Mouse (Mus musculus) neutrophil, adult 5-6 weeks (primary cell): Measurements from ENCODE around the gene Sh3bp4. TPM values are rescaled to one million over a fixed set of nuclear protein-coding genes. Genes with fewer than 3 reads are reported as not detected.

Experiments
- ATAC-seq: fragments of 151-379, 151-347 bp; 2 replicates; pipeline ENCODE4 v1.8.0; 2017; ENCODE audit warnings: mild to moderate bottlenecking, moderate TSS enrichment; ENCODE audit not compliant: insufficient number of reproducible peaks, poor library complexity, low FRiP score, severe bottlenecking; ENCODE audit errors: extremely low read depth
- total RNA-seq: library from RNA; stranded (forward); fragments of 200-1000 nt; gene quantifications from 2 replicates; pipeline ENCODE4 v1.2.3, GENCODE M21; 2017

Gene Sh3bp4
- total RNA-seq, 1 experiment from 2014 or later = not detected

DNA sequence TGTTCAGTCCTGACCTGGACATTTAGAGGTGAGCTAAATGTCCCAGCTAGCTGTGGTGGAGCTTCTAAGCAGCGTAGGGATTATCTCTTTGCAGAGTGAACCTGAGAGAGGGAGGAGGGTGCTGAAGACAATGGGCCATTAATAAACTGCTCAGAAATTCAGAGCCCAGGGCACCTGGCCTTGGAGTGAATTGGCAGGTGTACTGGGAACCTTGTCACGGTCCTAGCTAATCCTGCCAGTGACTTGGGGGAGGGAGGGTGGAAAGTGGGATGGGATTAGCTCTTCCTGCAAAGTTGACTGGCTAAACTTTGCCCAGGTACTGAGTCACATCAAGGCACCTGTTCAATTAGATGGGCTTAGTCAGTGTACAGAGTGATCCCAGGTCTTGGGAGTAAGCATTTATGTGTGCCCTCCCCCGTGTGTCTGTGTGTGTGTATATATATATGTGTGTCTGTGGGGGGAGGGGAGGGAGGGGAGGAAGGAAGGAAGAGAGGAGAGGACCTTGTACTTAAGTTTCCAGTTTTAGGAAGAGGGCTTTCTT lies 18.6 kb downstream of the Sh3bp4 start:
- no peak for ATAC-seq

DNA sequence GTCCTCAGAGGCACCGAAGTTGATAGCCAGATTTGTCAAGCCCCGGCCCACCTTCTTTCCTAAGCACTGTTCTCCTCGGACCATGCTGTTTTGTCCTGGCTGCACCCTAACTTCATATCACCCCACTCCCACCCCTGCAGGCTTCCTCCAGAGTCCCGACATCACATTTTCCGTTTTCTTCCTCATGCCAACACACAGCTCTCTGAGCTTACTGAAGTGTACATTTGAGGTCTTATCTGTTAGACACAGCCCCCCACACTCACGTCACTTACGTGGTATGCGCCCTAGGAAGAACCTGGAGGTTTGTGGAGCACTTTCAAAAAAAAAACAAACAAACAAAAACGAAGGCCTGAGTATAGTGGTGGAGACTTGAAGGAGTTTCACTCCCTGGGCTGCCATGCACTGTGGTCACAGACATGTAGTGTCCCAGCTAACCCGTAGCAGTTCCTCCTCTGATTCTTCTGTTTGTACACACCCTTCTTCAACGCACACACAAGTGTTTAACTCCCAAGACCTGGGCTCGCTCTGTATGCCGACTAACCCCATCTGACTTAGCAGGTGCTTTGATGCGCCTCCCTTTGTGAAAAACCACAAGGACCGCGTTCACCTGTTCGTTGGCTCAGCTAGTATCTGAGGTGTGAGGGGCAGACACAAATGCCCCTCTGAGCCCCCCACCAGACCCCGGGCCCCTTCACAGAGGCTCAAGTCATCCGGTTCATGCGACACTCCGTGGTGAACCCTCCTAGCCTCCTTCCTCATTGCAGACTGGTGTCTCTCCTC lies 19.8 kb downstream of the Sh3bp4 start:
- no peak for ATAC-seq

DNA sequence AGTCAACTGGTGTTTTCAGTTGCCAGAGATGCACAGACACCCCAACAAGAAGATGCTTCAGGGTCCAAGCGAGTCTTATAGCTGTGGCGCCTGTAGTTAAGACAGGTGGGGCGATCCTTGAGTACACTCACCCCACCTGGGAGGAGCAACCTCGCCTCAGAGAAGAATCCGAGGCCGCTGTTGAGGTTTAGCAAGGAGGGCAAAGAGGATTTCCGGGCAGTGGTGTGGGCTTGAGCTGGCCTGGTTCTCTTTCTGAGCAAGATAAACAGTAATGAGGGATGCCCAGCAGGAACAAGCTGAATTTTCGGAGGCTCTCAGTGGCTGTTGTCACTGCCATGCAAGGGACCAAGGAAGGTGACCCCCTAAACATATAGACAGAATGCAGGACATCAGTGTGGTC lies 20.5 kb downstream of the Sh3bp4 start:
- ATAC-seq = no peak

DNA sequence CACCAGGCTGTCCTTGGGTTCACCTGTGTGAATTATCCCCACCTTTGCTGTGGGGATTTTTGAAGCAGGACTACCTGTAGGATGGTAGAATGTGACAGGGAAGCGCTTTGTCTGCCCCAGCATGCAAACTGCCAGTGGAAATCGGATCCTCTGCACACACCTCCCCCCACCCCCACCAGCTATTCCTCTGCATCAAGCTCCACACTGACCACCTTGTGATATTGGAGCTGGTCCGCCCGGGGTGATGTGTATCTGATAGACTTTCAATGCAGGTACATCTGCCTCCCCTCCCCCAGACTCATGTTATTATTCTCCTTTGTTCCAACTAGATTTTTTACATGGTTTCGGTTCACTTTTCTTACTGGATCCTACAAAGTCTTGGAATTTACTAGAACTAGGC lies 21.8 kb downstream of the Sh3bp4 start:
- no peak for ATAC-seq

DNA sequence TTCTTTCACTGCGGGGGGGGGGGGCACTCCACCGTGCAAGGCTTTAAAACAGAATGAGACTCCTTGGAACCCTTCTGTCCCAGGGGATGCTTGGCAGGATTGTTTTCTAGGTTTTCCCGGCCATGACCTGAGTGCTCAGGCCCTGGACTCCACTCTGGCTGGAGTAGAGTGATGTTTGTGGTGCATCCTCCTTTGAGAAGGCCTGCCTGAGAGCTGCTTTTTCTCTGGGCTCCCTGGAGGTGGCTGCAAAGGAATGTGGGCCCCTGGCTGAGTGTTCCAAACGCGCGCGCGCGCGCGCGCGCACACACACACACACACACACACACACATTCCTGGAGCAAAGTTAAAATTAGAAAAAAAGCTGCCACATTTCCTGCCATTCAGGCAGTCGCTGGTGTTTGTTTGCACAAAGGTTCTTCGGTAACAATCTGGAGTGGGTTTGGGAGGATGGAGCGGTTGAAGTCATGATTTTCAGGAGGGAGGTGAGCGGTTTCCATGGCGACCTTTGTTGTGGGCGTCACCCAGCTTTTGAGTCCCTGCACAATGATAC lies 22.3 kb downstream of the Sh3bp4 start:
- no peak for ATAC-seq

DNA sequence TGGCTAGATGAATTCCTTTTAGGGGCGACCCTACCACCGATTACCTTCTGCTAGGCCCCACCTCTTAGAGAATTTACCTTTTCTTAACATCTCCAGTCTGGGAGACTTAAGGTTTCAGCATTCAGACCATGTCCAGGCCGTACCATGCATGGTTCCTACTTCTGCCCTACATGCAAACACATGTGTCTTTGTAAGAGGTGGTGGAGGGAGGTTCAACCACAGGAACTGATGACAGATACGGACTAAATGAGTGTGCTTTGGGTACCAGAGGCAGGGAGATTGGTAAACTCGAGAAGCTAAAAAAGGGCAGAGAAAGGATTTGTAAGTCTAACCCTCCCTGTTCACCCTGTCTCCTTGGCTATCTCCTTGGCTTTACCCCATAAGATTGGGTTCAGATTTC lies 23.5 kb downstream of the Sh3bp4 start:
- ATAC-seq = no peak

DNA sequence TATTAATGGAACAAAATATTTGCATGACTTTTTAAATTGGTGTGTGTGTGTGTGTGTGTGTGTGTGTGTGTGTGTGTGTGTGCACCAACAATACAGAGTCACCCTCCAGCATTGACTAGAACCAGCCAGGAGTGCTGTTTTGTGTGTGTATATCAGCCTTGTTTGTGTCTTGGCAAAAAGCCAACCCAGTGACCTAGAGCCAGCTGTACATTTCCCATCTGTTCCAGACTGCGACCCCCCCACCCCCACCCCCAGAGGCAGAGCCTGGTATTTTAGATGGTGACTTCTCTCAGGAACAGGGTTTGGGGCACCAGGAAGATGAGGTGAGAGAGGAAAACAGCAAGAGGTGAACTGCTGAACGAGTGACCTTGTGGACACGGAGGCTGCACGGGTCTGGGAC lies 24.2 kb downstream of the Sh3bp4 start:
- no peak for ATAC-seq

DNA sequence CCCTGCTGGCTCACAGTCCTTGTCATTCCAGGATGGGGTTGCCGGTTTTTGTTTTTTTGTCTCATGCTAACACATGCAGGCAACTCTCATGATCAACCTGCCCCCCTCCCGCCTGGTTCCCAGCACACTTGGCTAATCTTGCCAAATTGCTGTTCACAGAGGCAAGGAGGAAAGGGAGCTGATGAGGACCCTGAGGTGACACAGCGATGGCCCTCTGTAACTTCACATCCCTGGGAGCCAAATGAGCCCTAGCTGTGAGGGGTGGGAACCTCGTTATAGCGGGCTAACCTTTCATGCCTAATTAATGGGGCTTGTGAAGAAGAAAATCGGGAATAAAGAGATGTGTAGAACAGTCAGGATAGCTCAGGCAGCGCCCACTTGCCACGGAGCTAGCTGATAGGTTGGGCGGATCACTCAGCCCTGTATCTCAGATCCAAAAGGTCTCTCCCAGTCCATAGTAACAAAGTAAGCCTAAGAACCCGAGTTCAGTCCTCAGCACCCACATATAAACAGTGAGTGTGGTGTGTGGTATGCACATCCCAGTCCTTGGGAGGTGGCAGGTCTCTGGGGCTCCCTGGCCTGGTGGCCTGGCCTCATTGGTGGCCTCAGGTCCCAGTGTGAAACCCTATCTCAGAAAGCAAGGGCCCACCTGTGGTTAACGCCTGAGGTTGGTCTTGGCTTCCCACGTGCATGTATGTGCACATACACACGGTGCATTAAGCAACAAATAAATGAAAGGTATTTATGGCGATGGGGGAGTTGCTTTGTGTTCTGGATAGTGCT lies 25.6 kb downstream of the Sh3bp4 start:
- ATAC-seq = no peak

DNA sequence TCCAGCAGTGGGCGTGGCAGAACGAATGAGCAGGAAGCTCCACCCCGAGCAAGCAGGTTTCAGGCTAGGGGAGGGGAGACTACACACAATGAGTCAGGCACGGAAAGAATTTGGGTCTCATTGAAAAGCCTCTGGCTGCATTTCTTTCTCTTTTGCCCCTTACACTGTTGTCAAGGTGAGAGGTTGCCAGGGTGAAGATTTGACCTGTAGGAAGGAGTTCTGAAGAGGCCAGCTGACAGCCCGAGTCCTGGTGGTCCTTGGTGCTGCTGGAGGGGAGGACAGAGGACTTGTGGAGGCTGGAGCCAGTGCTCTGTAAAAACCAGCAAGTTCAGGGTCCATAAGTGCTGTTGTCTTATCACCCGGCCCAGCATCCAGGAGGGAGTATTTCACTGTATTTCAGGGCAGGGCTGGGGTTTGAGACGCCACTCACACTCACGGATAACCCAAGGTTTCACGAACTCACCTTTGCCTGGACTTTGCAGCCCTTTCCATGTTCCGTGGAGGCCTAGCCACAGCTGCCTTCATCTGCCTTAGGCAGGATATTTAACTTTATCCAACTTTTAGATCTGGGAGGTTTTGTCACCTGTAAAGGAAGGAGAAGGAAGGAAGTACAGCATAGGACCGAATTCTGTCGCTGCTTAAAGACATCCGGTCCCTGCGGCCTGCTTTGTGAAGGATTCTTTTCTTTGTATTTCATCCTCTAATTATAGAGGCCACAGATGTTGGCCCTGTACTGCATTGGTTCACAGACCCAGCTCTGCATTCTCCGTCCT lies 32.2 kb downstream of the Sh3bp4 start:
- ATAC-seq = no peak

DNA sequence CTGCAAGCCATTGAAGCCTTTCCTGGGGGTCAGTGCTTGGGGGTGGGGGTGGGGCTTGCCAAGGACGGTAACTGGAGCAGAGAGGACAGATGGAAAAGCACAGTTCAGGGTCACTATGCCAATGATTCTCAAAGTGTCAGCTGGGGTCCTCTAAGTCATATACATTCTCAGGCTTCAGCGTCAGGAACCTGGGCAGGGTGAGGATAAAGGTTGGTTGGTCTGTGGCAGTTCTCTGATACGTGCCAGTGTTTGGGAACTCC lies 32.7 kb downstream of the Sh3bp4 start:
- ATAC-seq = no peak

DNA sequence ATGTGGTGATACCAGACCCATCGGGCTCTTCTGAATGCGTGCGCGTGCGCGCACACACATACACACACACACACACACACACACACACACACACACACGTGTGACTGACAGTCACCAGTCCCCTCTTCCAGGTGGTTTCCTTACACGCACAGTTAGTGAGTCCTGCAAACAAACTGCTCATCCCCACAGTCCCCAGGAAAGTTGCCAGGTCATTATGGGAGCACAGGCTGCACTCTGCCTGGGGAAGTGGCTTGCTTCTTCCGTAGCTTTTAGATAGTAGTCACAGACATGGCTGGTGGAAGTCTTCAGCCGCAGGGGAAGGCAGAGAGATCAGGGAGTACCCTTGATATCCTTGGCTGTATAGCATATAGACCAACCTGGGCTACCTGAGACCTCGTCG lies 33.3 kb downstream of the Sh3bp4 start:
- ATAC-seq = no peak

DNA sequence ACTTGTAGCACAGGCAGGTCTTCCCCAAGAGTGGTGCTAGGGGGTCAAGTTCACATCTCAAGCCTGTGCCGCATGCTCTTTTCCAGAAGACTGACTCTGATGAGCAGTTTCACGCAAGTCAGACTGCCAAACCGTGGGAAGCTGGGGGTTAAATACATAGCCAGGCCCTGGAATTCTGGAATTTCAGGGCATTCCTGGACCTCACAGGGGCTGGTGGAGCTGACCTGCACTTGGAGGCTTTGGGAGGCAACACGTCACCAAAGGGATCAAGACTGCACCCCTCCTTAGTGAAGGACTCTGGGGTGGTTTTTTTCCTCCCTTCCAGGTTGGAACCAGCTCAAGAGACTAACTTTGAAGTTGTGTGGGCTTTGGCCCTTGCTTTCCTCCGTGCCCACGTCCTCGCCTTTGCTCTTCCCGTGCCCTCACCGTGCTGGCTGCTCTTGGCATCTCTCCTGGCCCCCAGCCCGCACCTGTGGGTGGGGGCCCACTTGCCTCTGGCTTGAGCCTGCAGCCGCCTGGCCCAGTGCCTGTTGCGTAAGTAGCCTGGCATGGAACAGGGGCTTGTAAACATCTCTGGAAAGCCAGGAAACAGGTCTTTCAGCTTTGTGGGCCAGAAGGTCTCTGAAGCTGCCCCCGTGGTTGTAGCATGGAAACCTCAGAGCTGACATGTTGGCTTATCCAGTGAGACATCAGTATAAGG lies 34.0 kb downstream of the Sh3bp4 start:
- ATAC-seq = no peak

DNA sequence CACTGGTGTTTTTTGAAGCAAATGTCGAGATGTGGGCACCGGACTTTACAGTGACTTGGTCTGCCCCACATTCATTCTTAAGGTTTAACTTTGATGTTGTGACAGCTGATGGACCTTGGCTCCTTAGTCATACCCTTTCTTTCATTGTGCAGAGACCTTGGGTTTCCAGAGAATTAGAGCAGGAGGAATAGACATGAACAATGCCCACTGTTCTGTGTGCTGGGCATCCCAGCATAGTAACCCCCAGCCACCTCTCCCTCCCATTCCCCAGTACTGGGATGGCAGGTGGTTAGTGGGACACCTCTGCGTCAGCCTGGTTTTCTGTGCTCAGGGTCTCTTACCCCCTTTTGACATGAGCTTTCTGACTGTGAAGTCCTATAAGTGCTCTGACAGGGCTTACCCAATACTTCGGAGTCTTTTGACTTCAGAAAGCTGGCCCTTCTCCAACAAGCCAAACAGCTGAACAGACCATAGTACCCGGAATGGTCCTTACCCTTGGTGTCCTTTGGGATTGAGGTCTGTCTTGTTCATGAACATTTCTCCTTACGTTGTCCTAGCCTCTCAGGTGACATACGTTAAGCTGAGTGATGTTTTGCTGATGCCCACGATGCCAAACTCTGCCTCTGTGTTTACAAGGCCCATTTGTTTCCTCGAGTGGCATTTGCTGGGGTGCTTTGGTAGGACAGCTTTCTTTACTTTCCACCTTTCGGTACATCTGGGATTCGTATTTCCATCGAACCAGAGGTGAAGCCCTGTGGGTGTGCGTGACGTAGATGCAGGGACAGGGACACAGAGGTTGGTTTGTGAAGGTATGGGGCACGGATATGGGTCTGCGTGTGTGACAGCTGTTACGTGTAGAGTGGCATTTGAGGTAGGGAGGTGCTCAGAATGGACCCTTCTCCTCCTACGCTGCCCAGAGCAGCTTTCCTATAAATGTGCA lies 35.9 kb downstream of the Sh3bp4 start:
- no peak for ATAC-seq

DNA sequence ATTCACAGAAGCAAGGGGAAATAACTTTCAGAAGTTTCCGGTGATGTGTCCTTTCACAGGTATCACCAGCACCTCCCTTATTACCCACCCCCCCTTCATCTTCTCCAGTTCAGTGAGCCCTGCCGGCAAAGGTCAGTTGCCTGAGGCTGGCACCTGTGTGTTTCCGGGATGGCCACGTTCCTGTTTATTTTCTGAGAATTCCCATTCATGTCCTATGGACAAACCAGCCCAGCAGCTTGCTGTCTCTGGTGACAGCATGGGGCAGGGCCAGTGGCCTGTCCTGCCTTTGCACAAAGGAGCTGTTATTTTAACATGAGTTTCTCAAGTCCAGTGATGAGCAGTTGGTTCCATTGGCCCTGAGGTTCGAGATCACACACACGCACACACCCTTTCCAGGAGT lies 37.3 kb downstream of the Sh3bp4 start:
- no peak for ATAC-seq

DNA sequence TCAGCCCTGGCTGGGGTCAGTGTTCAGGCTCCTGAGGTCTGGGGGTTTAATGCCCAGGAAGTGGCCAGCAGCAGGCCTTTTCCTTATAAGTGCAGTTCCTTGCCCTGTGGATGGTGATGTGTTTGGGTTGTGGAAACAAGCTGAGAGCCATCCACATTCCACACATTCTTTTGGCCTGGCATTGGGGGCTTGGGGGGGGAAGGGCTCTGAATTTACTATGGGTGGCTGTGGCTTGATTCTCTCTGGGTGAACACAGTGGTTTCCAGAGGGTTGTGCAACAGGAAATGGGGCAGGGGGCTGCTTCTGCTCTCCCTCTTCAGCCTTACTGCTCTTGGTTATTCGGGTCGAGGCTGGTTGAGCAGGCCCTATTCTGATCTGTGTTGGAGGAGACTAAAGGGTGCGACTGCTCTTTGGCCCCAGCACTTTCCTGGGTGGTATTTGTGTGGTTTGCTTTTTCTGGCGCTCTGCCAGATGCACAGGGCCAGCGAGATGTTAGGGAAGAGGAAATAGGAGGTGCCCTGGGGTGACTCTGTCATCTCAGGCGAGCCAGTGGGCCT lies 38.2 kb downstream of the Sh3bp4 start:
- no peak for ATAC-seq

DNA sequence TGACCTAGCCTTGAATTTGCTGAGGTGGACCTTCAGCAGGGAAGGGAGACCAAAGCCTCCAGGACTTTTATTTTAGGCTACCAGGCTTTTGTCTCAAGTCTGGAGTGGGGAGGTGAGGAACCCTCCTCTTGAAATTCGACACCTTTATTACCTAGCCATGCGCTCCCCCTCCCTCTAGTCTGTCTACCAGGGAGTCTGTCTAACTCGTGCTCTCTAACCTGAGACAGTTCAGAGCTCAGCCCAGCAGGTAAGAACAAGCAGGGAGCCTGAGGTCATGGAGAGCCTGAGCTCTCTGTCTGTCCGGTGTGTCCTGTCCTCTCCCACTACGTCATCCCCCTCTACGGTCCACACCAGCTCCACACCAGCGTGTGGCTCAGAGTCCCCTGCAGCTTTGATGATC lies 39.6 kb downstream of the Sh3bp4 start:
- no peak for ATAC-seq

DNA sequence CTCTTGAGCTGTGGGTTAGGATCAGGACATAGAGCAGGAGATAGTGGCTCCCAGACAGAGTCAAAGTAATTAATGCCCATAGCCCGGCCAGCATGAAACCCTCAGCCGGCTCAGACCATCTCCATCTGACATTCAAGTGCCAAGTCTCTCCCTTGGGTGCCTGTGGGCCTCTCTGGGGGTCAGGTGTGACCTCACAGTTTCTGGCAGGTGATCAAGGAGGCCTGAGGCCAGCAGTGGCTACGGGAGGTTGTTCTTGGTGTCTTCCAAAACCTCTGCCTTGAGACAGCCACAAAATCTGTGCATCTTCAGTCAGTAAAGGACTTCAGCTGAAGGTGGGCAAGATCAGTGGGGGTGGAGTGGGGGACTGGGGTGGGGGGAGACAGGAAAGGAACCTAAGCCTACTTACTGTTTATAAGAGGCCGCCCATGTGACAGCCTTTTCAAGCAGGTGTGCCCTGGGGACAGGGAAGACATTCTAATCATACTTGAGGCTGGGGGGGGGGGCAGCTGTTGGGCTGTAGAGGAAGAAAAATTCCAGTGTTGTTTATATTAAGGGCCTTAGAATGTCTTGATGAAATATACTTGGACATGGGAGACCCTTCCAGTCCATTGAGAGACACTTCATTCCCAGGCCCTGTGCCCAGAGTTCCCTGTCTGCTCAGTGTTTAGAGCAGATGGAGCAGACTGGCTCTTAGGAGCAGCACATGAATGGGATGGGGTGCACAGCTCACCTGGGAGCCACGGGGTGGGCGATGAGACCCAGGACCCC lies 40.7 kb downstream of the Sh3bp4 start:
- no peak for ATAC-seq
